Mouse (Mus musculus) ES-CJ7 (cell line): ENCODE measurements around the gene Acvr1b.
A peak's percentile ranks its signal among the peaks of the same experiment; 100 is the strongest.

Source experiments
- DNase-seq: peaks from one replicate; pipeline ENCODE4 v3.0.0; 2011; ENCODE audit warnings: low read depth, low spot score

Acvr1b gene

DNA sequence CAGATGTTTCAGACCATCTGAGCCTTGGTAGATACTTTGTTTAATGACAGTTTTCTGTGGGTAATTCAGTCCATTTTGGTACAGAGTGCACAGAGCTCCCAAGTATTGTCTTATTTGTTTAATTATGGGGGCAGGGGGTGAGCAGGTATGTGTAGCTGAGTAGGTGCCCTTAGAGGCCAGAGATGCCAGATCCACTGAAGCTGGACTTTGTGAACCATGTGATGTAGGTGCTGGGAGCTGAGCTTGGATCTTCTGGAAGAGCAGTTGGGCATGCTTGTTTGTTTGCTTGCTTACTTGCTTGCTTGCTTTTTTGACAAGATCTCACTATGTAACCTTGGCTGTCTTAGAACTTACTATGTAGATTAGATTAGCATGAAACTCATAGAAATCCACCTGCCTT is 23.1 kb downstream of the Acvr1b start:
- DNase-seq: no peak

DNA sequence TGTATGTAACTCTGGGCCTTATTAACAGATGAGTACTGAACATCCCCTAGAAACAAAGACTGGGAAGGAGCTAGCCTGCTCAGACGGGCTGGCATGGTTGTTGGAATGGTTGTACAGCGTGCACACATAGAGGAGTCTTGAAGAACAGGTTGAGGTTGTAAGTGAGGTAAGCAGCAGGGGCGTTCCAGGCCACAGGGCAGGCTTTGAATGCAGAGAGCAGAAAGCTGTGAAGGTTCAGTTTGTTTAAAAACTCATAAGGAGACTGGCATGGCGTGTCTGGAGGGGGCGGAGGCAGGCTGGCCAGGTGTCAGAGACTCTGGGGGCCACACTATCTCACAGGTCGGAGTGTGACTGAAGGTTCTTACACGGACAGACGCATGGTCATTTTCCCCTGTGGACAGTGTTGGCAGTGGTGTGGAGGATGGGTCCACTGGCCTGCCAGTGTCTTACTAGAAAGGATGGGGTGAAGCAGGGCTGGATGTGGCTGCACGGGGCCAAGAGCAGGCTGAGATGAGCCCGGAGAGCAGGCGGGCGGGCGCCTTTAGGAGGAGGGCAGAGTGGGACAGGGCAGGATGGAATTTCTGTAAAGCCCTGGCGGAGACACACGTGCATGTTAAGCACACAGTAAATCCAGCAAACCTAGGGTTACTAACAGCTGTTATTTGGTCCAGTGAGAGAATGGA is 23.8 kb downstream of the Acvr1b start:
- DNase-seq: no peak

DNA sequence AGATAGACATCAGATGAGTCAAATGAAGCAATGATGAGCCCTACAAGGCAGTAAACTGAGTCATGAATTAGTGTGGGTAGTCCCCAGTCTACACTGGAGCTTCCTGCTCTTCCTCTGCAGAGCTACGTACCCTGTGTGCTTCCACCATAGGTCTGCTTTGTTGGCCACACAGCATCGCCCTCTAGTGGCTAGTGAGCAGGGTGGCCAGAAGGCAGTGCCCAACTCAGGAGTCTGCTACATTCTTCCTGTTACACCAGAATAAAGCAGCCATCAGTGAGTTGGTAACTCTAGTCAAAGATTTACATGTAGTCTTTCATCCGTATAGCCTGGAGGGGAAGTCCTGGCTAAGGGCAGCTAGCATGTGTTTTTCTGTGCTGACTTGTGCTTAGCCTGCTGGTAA is 24.4 kb downstream of the Acvr1b start:
- peak; percentile 68 for DNase-seq

DNA sequence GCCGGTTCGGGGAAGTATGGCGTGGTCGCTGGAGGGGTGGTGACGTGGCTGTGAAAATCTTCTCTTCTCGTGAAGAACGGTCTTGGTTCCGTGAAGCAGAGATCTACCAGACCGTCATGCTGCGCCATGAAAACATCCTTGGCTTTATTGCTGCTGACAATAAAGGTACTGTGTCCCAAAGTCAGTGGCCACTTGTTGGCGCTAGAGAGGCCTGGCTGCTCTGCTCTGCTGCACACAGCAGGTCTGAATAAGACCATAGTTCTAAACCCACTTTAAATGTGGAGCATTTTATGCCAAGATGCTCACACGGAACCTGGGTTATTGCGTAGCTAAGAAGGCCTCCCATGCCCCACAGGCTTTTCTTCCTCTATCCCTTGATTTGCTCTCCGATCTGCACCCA is 25.0 kb downstream of the Acvr1b start:
- peak; percentile 46 for DNase-seq

DNA sequence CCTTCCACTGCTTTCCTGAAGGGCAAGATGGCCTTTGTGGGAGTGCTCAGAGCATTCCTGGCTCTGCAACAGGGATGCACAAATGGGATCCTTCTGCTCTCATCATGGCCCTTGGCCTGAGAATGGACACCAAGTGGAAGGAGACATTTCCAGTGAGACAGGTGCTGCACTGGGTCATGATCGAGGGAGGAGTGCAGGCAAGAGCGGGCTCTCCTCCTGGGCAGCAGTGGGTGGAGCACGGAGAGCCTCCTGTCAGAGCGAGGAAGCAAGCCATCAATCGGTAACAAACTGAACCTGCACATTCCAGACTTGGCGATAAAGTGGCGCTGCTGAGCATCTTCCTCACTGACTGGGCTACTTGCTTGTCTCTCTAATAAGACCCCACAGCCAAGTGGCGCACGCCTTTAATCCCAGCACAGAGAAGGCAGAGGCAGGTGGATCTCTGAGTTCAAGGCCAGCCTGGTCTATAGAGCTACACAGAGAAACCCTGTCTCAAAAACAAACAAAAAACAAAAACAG is 27.0 kb downstream of the Acvr1b start:
- peak; percentile 77 for DNase-seq

DNA sequence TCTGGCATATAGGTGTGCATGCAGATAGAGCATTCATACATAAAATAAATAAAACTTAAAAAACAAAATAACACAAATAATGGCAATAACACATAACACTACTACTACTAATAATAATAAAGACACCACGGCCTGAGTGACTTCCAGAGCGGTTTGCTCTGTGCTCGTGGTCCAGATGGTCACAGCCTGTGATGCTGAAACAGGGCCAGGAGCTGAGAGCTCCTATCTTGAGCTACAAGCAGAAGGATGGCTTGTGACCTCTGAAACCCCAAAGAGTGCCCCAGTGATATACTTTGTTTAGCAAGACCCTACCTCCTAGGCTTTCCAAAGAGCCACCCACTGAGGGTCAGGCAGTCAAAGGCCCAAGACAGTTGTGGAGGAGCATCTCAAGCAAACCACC is 27.5 kb downstream of the Acvr1b start:
- DNase-seq: no peak

DNA sequence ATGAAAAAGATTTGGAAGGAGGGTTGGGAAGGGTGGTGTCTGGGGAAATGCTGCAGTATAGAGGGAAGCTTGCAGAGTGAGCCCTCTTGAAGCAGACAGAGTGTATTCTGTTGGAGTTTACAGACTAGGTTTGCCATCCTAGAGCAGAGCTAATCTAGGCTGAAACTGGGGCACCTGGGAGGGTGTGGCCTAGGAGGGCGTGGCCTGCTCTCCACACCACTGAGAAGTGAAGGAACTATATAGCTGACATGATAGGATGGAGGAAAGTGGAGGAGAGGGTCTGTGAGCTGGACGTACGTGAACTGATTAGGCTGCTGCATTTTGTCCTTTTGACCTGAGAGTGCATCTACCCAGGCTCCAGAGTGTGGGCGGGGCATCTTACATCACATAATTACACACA is 29.8 kb downstream of the Acvr1b start:
- no peak for DNase-seq

DNA sequence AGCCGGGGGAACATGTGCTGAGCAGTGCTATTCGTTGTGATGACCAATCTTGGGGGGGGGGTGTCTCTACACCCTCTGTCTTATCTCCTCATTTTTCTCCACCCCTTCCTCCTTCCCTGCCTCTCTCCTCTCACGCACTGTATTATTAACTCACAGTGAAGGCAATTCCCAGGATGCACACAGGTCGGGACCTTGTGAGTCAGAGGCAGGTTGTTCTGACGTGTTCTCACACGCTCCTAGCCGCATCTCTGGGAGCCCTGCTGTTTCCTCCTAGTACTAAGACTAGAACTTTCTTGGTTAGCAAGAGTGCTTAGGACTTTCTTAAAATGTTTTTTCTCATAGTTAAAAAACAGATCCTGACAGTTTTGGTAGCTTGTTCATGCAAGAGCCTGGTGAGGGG is 30.9 kb downstream of the Acvr1b start:
- no peak for DNase-seq

DNA sequence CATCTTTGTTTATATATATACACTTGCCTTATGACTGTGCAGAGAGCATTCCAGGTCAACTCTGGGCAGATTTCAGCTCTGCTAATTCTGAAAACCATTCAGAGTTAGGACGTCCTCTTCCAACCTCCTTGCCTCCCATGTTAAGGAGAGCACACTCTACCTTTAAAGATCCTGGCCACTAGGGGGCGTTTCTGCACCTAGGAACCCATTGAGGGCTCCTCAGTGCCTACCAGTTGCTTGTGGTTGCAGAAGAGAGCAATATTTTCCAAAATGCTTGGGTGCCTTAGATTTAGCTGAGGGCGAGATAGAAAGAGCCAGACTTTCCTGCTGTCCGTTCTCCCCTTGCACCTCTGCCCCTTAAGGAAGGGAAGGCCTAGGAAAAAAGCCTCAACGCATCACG is 36.4 kb downstream of the Acvr1b start:
- peak; percentile 76 for DNase-seq

DNA sequence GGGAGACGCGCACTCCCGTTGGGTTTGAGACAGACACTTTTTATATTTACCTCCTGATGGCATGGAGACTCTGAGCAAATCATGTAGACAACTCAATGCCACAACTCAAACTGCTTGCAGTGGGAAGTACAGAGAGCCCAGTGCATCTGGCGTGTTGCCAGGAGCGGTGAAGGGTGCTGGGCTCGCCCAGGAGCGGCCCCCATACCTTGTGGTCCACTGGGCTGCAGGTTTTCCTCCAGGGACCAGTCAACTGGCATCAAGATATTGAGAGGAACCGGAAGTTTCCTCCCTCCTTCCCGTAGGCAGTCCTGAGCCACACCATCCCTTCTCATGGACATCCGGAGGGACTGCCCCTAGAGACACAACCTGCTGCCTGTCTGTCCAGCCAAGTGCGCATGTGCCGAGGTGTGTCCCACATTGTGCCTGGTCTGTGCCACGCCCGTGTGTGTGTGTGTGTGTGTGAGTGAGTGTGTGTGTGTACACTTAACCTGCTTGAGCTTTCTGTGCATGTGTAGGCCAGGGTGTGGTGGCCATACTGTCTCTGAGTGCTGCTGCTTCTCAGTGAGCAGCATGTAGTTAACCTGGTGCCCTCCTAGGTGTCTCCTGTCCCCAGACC is 37.2 kb downstream of the Acvr1b start:
- DNase-seq: no peak

DNA sequence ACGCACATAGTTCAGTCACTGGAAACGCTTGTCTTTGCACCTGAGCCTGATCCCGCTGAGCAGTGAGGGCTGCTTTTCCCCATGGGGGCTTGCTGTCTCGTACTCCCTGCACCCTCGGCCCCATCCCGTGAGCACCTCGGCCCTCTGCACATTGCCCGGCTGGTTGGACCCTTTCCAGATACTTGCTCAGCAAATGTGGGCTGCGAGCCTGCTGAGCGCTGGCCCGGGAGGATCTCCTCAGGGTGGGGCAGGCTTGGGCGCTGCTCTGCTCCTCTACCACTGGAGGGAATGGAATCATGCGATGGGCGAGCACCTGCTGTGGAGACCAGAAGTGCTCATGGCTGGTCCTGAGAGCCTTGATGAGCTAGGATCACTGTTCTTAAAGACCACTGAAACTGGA is 38.6 kb downstream of the Acvr1b start:
- no peak for DNase-seq

DNA sequence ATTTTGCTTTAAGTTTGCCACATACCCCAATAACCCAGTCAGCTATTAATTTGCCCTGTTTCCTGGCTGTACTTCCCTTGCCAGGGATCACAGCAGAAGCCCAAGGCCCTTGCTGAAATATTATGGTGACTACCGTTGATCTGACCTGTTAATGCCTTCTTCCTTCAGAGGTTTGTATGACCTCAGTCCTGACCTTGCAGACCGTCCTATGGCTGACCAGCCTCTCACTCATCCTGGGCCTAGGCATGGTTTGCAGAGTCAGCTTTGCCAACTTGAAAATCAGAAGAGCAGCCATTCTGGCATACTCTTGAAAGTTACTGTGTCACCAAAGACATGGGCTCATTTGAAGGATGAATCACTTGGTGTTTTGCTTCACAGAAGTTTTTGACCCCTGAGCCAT is 41.3 kb downstream of the Acvr1b start:
- DNase-seq: no peak

DNA sequence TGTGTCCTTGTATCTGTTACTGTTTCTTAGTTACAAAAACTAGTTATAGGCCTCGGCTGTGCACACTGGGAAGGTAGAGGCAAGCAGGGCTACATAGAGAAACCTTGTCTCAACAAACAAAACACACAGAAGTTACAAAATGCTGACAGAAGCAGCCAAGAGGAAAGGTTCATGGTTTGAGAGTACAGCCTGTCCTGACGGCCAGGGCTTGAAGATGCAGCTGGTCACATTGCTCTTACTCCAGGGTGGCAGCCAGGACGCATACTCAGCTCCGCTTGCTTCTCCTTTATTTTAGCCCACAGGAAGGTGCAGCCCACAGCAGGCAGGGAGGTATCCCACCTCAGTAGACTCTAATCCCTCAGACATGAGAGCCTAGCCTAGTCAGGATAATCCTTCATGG is 42.2 kb downstream of the Acvr1b start:
- no peak for DNase-seq

DNA sequence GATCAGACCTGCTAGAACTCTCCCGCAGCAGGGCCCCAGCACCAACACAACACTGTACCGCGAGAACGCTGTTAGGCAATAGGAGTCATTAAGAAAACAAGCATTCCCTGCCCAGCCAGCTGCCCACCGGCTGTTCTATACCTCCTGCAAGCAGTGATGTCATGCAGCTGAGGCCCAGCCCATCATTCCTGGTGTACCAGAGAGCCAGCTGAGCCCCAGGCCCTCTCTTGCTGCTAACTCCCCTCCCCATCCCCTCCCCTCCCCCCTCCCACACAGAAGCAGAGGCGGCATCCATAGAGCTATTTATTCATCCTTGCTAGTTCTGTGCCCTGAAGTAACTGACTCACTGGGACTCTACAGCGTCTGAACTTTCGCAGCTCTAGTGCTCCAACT is 47.0 kb downstream of the Acvr1b start:
- DNase-seq: no peak

DNA sequence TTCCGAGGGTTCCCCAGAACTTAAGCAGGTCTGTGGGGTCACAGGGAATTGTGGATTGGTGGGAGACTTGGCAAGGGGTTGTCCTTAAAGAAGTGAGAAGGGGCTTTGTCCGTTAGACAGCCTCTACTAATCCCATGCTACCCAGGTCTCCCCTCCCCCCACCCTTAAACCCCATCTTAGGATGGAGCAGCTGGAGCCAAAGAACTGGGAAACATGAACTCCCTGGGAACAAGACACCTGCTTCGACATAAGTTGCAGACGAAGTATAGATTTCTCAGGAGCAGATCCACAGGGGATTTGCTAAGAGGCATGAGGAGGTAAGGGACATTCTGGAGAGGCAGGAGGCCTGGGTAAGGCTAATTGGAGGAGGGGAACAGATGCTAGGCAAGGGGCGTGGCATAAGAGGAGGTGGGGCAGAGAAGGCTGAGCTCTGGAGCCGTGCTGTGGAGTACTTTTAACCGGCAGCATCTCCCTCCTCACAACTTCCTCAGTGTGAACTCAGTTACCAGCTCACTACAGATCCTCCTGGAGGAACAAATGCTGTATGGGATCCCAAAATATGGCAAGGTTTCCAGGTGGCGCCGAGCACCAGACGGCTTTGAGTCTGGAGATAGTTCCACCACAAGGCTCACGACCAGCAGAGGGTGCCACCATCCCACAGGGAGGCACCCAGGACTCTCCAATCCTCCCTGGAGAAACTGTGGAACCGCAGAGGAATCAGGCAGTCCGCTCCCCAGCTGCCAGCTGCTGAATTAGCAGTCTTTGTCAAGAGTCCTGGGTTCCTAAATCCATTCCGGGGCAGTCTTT is 47.6 kb downstream of the Acvr1b start:
- peak; percentile 91 for DNase-seq

DNA sequence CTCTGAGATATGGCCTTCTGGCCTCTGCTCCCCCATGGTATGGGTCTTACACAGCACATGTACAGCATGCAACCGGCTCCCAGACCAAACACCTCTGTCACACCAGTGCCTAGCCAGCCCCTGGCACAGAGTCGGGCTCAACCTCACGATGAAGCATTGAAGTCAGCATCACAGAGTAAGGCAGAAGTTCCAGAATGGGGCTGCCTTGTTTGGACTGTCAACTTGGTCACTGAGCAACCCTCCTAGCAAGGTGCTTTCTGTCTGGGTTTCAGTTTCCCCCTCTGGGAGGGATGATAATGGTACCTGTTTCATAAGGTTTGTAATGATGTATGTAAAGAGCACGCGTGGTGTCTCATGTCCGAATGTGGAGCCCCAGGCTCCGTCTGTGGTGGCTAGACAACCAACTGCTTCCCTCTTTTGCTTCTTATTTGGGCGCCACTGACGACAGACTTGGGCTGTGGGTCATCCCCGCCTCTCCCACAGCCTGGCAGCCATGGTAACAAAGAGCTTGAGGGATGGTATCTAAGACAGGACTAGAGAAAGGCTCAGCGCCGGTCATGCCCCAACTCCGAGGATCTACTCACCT is 49.1 kb downstream of the Acvr1b start:
- no peak for DNase-seq

DNA sequence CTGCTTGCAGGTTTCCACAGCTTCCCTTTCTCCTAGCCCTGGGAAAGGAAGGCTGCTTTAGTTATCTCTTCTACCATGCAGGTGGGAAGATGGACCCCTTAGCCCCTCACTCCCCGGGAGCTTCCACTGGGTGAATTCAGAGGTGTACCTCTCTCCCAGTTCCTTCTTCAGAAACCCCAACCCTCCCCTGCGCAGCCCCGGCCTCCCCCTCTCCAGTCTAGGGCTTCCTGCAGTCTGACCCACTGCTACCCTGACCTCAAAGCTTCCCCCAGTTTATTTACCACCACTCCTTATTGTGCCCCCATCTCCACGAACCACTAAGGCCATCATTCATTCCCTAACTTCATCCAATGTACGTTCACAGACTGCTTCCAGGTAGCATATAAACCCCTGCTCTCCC is 49.7 kb downstream of the Acvr1b start:
- DNase-seq: no peak

DNA sequence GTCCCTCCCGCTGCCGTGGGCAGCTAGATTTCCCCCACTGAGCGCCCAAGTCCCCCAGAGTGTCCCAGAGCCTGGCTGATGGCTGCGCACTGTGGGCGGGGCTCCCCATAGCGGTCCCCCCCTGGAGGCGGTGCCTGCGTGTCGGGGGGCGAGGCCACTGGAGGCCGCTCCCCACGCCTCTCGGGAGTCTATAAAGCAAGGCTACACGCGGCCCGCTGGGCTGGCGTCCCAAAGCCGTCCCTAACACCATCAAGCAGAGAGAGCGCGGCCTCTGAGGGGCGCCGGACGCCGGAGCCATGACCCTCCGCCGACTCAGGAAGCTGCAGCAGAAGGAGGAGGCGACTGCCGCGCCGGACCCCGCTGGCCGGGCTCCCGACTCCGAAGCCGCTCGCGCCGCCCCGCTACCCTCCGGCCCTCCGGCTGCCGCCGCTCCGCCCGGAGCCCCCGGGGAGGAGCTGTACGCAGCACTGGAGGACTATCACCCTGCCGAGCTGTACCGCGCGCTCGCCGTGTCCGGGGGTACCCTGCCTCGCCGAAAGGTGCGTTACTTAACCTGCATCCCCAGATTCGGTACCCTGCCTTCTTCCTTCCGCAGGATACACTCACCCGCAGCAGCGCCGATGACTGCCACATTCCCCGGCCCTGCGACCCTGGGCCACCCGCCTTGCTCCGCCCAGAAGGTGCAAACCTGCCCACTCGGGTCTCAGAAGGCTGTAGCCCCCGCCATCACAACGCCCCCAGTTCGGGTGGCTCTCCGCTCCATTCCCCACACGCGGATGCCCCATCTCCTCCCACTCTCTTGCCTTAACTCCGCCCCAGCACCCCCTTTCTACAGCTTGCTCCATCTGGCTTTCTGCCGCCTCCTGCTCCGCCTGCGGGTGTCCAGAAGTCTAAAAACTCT is 50.4 kb downstream of the Acvr1b start, which contains the start of gene Grasp:
TSS of gene Grasp (plus strand) at position 183 of the 901 bp plus-strand sequence.
- peak; percentile 82 for DNase-seq

DNA sequence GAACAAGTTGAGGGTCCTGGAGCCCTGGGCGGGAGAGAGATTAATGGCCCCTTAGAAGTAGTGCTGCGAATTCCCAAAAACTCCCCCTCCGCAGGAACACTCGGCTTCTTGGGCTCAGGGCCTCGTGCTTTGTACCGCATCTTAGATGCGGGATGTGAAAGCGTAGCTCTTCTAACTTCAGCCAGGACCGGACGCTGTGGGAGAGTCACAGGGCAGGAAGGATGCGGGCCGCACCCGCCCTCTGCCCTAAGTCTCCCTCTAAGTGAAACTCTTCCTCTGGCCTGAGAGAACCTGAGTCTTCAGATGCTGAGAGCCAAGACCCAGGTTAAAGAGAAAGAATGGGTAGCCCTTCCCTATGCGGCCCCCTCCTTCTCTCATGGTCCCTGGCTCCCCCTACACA is 51.1 kb downstream of the Acvr1b start:
- DNase-seq: no peak

DNA sequence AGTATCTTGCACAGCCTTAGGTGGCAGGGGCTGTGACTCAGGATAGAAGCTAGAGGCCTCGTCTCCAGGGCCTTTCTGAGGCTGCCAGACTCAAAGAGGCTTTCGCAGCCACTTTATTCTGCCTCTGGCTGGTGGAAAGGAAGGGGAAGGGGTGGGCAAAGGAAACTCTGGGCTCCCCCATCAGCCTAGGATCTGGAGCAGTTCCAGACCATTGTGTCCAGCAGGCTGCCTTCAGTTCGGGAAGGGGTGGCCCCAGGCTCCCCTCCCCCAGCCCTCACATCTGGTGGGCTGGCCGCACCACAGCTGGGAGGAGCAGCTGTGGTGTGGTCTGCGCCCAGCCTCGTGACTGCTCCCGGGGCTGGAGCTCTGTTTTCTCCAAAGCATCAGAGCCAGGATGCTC is 54.1 kb downstream of the Acvr1b start:
- DNase-seq: peak; percentile 35
